7 mouse cellular contexts compared by ENCODE assay signal in the genomic region with DNA sequence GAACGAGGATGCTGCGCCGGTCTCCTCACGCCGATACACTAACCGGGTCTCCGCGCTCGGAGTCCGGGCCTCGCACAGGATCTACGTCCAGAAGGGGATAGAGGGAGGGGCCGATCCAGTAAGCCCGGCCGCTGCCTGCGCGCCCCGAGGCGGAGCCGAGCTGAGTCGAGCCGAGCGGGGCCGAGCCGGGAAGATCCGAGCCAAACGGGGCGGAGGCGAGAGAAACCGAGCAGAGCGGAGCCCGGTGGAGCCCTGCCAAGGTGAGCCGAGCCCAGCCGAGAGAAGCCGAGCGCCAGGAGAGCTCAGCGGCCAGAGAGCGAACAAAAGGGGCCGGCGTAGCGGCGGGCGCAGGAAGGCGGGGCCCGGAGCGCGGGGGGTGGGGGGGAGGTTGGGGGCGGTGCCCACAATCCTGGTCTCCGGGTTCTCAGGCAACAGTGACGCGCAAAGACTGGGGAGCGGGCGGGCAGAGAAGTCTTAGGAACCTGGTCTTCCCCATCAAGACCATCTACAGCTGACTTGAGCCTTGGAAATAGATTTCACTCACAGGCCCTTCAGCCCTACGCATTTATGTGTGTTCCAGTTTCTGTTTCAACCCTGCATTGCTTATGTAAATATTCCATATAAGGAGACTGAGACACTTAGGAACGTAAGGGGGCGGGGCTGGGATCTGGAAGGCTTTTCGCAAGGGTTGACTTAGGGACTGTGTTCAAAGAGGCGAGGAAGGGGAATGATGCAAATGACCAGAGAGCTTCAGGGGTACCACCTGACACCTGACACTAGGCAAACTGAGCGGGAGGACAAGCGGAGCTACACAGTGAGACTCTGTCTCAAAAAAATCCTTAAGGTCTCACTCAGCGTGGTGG. TPM values are rescaled to one million over a fixed set of nuclear protein-coding genes. Genes with fewer than 3 reads are reported as not detected.
DNase-seq lines count a peak whose midpoint lies in the region; ATAC-seq and TF ChIP-seq lines count a peak whose summit lies in the region.

A gene (minus strand): TSS at position 325 of the 863 bp plus-strand sequence.

- H3K9ac ChIP-seq in intestine, postnatal 0 days (ENCODE audit: low read depth, low read length): peak within 1 kb of the TSS; percentile 93
- peak within 1 kb of the TSS; percentile 97 for H3K9ac ChIP-seq in midbrain, embryonic 12.5 days (replicated peaks)

- H3K4me2 ChIP-seq in intestine, postnatal 0 days (replicated peaks; ENCODE audit: low read depth): peak within 1 kb of the TSS; percentile 88
- peak within 1 kb of the TSS; percentile 89 for H3K4me2 ChIP-seq in midbrain, embryonic 12.5 days (replicated peaks)

- H3K27me3 ChIP-seq in embryonic facial prominence, embryonic 10.5 days (replicated peaks; ENCODE audit: low read depth, poor library complexity, severe bottlenecking): no peaks in the 10 kb centered on the region
- H3K27me3 ChIP-seq in intestine, postnatal 0 days (replicated peaks; ENCODE audit: control insufficient read depth, insufficient read depth, low read length): no peaks in the 10 kb centered on the region
- no peaks in the 10 kb centered on the region for H3K27me3 ChIP-seq in midbrain, embryonic 12.5 days
- H3K27me3 ChIP-seq in small intestine, adult 2 months (ENCODE audit: control insufficient read depth, insufficient read depth, low read length): no peaks in the 10 kb centered on the region

- H3K9me3 ChIP-seq in embryonic facial prominence, embryonic 10.5 days: no peaks in the 10 kb centered on the region
- no peaks in the 10 kb centered on the region for H3K9me3 ChIP-seq in intestine, postnatal 0 days (ENCODE audit: control insufficient read depth)
- H3K9me3 ChIP-seq in midbrain, embryonic 12.5 days: no peaks in the 10 kb centered on the region

- peak within 1 kb of the TSS; percentile 96 for H3K4me3 ChIP-seq in embryonic facial prominence, embryonic 10.5 days
- H3K4me3 ChIP-seq in intestine, postnatal 0 days (ENCODE audit: low read depth, low read length): peak within 1 kb of the TSS; percentile 86
- peak within 1 kb of the TSS; percentile 89 for H3K4me3 ChIP-seq in midbrain, embryonic 12.5 days
- H3K4me3 ChIP-seq in small intestine, adult 2 months (ENCODE audit: low read depth, low read length): peak within 1 kb of the TSS; percentile 86

- 1% methylated on average over 61 of the region's 61 CpGs for WGBS in embryonic facial prominence, embryonic 10.5 days
- WGBS in intestine, postnatal 0 days: 2% methylated on average over 60 of the region's 61 CpGs
- under 1% methylated on average over 58 of the region's 61 CpGs for WGBS in midbrain, embryonic 12.5 days
- 3% methylated on average over 57 of the region's 61 CpGs for WGBS in small intestine, adult 2 months

- ATAC-seq in intestine, postnatal 0 days: peak; percentile 85
- ATAC-seq in midbrain, embryonic 12.5 days (ENCODE audit: low FRiP score, low read depth): peak; percentile 88

- H3K27ac ChIP-seq in embryonic facial prominence, embryonic 10.5 days (replicated peaks): peak within 1 kb of the TSS; percentile 96
- peak within 1 kb of the TSS; percentile 96 for H3K27ac ChIP-seq in intestine, postnatal 0 days (ENCODE audit: low read depth, low read length)
- peak within 1 kb of the TSS; percentile 99 for H3K27ac ChIP-seq in midbrain, embryonic 12.5 days (replicated peaks)
- peak within 1 kb of the TSS; percentile 92 for H3K27ac ChIP-seq in small intestine, adult 2 months (ENCODE audit: insufficient read depth, low read depth, low read length)

- TF ChIP-seq POLR2A in small intestine, adult 2 months (IDR thresholded peaks at IDR 0.05; ENCODE audit: low read depth, low read length): peak; percentile 71; the same call in 1 of the 2 replicates

- H3K36me3 ChIP-seq in embryonic facial prominence, embryonic 10.5 days (replicated peaks): peaks cover 17% of the 10 kb centered on the region; the same call in 1 of the 2 replicates
- H3K36me3 ChIP-seq in intestine, postnatal 0 days (ENCODE audit: control insufficient read depth, insufficient read depth): no peaks in the 10 kb centered on the region
- 0 out of 2 replicates have a peak, but pooled peaks cover 3% of the 10 kb centered on the region for H3K36me3 ChIP-seq in midbrain, embryonic 12.5 days
- no peaks in the 10 kb centered on the region for H3K36me3 ChIP-seq in small intestine, adult 2 months (ENCODE audit: control insufficient read depth, insufficient read depth, low read length)

- DNase-seq in adrenal gland, adult 8-10 months: peak; percentile 97
- peak; percentile 96 for DNase-seq in embryonic facial prominence, embryonic 10.5 days (ENCODE audit: low spot score)
- no peak for DNase-seq in gonadal fat pad, adult 2 months (ENCODE audit: low read depth)
- peak; percentile 100 for DNase-seq in left cerebral cortex, postnatal 4 days

- H3K4me1 ChIP-seq in embryonic facial prominence, embryonic 10.5 days: peaks cover 61% of the 10 kb centered on the region
- peaks cover 9% of the 10 kb centered on the region for H3K4me1 ChIP-seq in intestine, postnatal 0 days (replicated peaks; ENCODE audit: control insufficient read depth, insufficient read depth, low read length)
- peaks cover 55% of the 10 kb centered on the region for H3K4me1 ChIP-seq in midbrain, embryonic 12.5 days
- peaks cover 32% of the 10 kb centered on the region; the same call in 1 of the 2 replicates for H3K4me1 ChIP-seq in small intestine, adult 2 months (ENCODE audit: control insufficient read depth, insufficient read depth, insufficient read length, low read length)

- intact Hi-C loops in left cerebral cortex, postnatal 4 days (cut with DNase I): no loop called here

- TF ChIP-seq CTCF in intestine, postnatal 0 days (IDR thresholded peaks at IDR 0.05; ENCODE audit: low read depth): peak; percentile 40
- no peak for TF ChIP-seq CTCF in small intestine, adult 2 months (IDR thresholded peaks at IDR 0.05; ENCODE audit: extremely low read depth, insufficient read length, insufficient replicate concordance, low read depth, low read length)

RNA-seq across cellular contexts. Expression of the gene that starts here (rescaled TPM):
- total RNA-seq in adrenal gland, adult 8-10 months (2022): 10 to 100 TPM; 18.8 to 28.2 (median 22.9) TPM
- 5.8 and 6.8 TPM in 2 replicates for polyA plus RNA-seq in embryonic facial prominence, embryonic 10.5 days (2016; fragmentation: Nextera tagmentation; extraction: Ambion mirVana)
- 12.8 and 14.6 TPM in 2 replicates for polyA plus RNA-seq in gonadal fat pad, adult 2 months (2012; rRNA removed)
- 2.6 and 3.1 TPM in 2 replicates for polyA plus RNA-seq in intestine, postnatal 0 days (2015; fragmentation: Nextera tagmentation; extraction: Ambion mirVana)
- 100 to 1,000 TPM; 172 to 179 TPM for total RNA-seq in left cerebral cortex, postnatal 4 days (2021)
- polyA plus RNA-seq in midbrain, embryonic 12.5 days (2016; fragmentation: Nextera tagmentation; extraction: Ambion mirVana): 11.4 and 11.9 TPM in 2 replicates
- 24.0 and 43.4 TPM in 2 replicates for polyA plus RNA-seq in small intestine, adult 2 months (2012; rRNA removed)

Comparison
In these comparisons a context has a peak if more than half of its experiments do, and no peak if none do; other contexts are left out.
1. RNA of the gene that starts here (total RNA-seq): 172 to 179 TPM in left cerebral cortex, postnatal 4 days; 18.8 to 28.2 TPM in adrenal gland, adult 8-10 months; every median in the first group is over 4 times any median in the second.
2. Peak in every context shown above with its lines, with median percentiles within 50 percentile points of each other: H3K27ac ChIP-seq and H3K4me3 ChIP-seq.